Mouse (Mus musculus) layer of hippocampus, adult 6 months (tissue): ENCODE measurements around the gene 2610008E11Rik. TPM values are rescaled to one million over a fixed set of nuclear protein-coding genes. Genes with fewer than 3 reads are reported as not detected.

ENCODE experiments used
- long read RNA-seq, 2 experiments: library from polyadenylated mRNA; unstranded; transcript quantifications; one replicate each; pipeline ENCODE4 v2.0.0; 2019 to 2020
- polyA plus RNA-seq: library from polyadenylated mRNA; unstranded; fragments of <200 nt; fragmentation: Nextera tagmentation; gene quantifications from 2 replicates; pipeline ENCODE4 v1.2.3, GENCODE M21; 2021

2610008E11Rik gene
- polyA plus RNA-seq: 5.1 and 6.2 TPM in 2 replicates
- long read RNA-seq, experiment 1, full-length matches to known transcripts: 8 of 13 reads
- long read RNA-seq, experiment 1, partial matches to known transcripts: 0 of 13 reads
- long read RNA-seq, experiment 1, other reads (novel, unspliced or antisense): 5 of 13 reads
- long read RNA-seq, experiment 2, full-length matches to known transcripts: 41 of 60 reads
- long read RNA-seq, experiment 2, partial matches to known transcripts: 2 of 60 reads
- long read RNA-seq, experiment 2, other reads (novel, unspliced or antisense): 17 of 60 reads

GRCm38 (mm10) chr10:79097161-79097754 is at the start of gene 2610008E11Rik:
2610008E11Rik (minus strand) TSS chr10:79097600.

GRCm38 (mm10) chr10:79028441-79028840 is 69.0 kb downstream of the 2610008E11Rik start, which contains the start of gene Olfr57:
Olfr57 (plus strand) TSS chr10:79028741.

Other genes starting within 250 kb of the 2610008E11Rik start
- gene Olfr1356, start 245.4 kb downstream of the 2610008E11Rik start, polyA plus RNA-seq: not detected in 2 replicates
- gene Olfr1355, start 222.1 kb downstream of the 2610008E11Rik start, polyA plus RNA-seq: not detected in 2 replicates
- gene Olfr1354, start 184.4 kb downstream of the 2610008E11Rik start, polyA plus RNA-seq: not detected in 2 replicates
- gene Olfr8, start 147.0 kb downstream of the 2610008E11Rik start, polyA plus RNA-seq: not detected in 2 replicates
- gene Olfr1353, start 134.3 kb downstream of the 2610008E11Rik start, polyA plus RNA-seq: not detected in 2 replicates
- gene Olfr1352, start 116.5 kb downstream of the 2610008E11Rik start, polyA plus RNA-seq: not detected in 2 replicates
- not detected in 2 replicates for gene Olfr1351, start 85.1 kb downstream of the 2610008E11Rik start, polyA plus RNA-seq
- not detected in 2 replicates for gene Olfr57, start 68.9 kb downstream of the 2610008E11Rik start, polyA plus RNA-seq
- not detected in 2 replicates for gene Vmn2r80, start 51.2 kb upstream of the 2610008E11Rik start, polyA plus RNA-seq
- not detected in 2 replicates for gene Vmn2r81, start 150.1 kb upstream of the 2610008E11Rik start, polyA plus RNA-seq